Mouse (Mus musculus): ENCODE results near the gene Dtymk. TPM values are rescaled to one million over a fixed set of nuclear protein-coding genes. Genes with fewer than 3 reads are reported as not detected.

Dtymk gene
- polyA plus RNA-seq, 1 experiment from 2014 or later = 199 TPM

GRCm38 (mm10) chr1:93825105-93825674 is 23.5 kb upstream of the Dtymk start:
- H3K4me3 ChIP-seq = peak overlapping the region; percentile 65
- peaks cover 35% of the 10 kb centered on the region for H3K4me1 ChIP-seq
- peak; percentile 98 for ATAC-seq
- peaks cover 16% of the 10 kb centered on the region for H3K36me3 ChIP-seq
- no peaks in the 10 kb centered on the region for H3K27me3 ChIP-seq (replicated peaks)
- peak overlapping the region; percentile 99 for H3K27ac ChIP-seq
- no peaks in the 10 kb centered on the region for H3K9me3 ChIP-seq (replicated peaks)
- WGBS (ENCODE audit: insufficient replicate concordance) = under 1% methylated on average over 30 of the region's 30 CpGs
- peak overlapping the region; percentile 73 for H3K9ac ChIP-seq
- peak overlapping the region; percentile 88 for H3K4me2 ChIP-seq

GRCm38 (mm10) chr1:93824609-93825008 is 22.9 kb upstream of the Dtymk start, which contains the start of gene D2hgdh:
D2hgdh (plus strand) TSS chr1:93824909.
- peak within 1 kb of the TSS; percentile 88 for H3K4me2 ChIP-seq
- no peaks in the 10 kb centered on the region for H3K9me3 ChIP-seq (replicated peaks)
- peak within 1 kb of the TSS; percentile 73 for H3K9ac ChIP-seq
- no peaks in the 10 kb centered on the region for H3K27me3 ChIP-seq (replicated peaks)
- peak; percentile 17 for ATAC-seq
- H3K27ac ChIP-seq = peak within 1 kb of the TSS; percentile 99
- H3K36me3 ChIP-seq = peaks cover 22% of the 10 kb centered on the region
- peaks cover 35% of the 10 kb centered on the region for H3K4me1 ChIP-seq
- 11% methylated on average over 10 of the region's 10 CpGs for WGBS (ENCODE audit: insufficient replicate concordance)
- peak within 1 kb of the TSS; percentile 65 for H3K4me3 ChIP-seq

GRCm38 (mm10) chr1:93823796-93824495 is 22.2 kb upstream of the Dtymk start:
- peaks cover 35% of the 10 kb centered on the region for H3K4me1 ChIP-seq
- no peaks in the 10 kb centered on the region for H3K27me3 ChIP-seq (replicated peaks)
- peak overlapping the region; percentile 65; the same call in 1 of the 2 replicates for H3K4me3 ChIP-seq
- H3K27ac ChIP-seq = peak overlapping the region; percentile 99
- no peaks in the 10 kb centered on the region for H3K9me3 ChIP-seq (replicated peaks)
- peak overlapping the region; percentile 73 for H3K9ac ChIP-seq
- peak overlapping the region; percentile 88 for H3K4me2 ChIP-seq
- peaks cover 28% of the 10 kb centered on the region for H3K36me3 ChIP-seq
- ATAC-seq = no peak
- WGBS (ENCODE audit: insufficient replicate concordance) = 60% methylated on average over 3 of the region's 3 CpGs

GRCm38 (mm10) chr1:93818722-93819121 is 17.0 kb upstream of the Dtymk start:
- no peak for ATAC-seq
- Histone ChIP-seq H3K4me2 (no peak overlapping the region), H3K36me3 (peaks cover 81% of the 10 kb centered on the region), H3K9me3 (replicated peaks) (no peaks in the 10 kb centered on the region), H3K9ac (no peak overlapping the region), H3K4me3 (no peak overlapping the region), H3K27ac (no peak overlapping the region), H3K4me1 (peaks cover 10% of the 10 kb centered on the region), H3K27me3 (replicated peaks) (no peaks in the 10 kb centered on the region)
- WGBS (ENCODE audit: insufficient replicate concordance) = 79% methylated on average over 7 of the region's 7 CpGs

GRCm38 (mm10) chr1:93817823-93818532 is 16.2 kb upstream of the Dtymk start:
- H3K4me2 ChIP-seq = no peak overlapping the region
- H3K27me3 ChIP-seq (replicated peaks) = no peaks in the 10 kb centered on the region
- H3K9me3 ChIP-seq (replicated peaks) = no peaks in the 10 kb centered on the region
- H3K36me3 ChIP-seq = peaks cover 88% of the 10 kb centered on the region
- no peak overlapping the region for H3K27ac ChIP-seq
- WGBS (ENCODE audit: insufficient replicate concordance) = 86% methylated on average over 8 of the region's 8 CpGs
- no peak overlapping the region for H3K9ac ChIP-seq
- no peak for ATAC-seq
- peaks cover 2% of the 10 kb centered on the region for H3K4me1 ChIP-seq
- no peak overlapping the region for H3K4me3 ChIP-seq

GRCm38 (mm10) chr1:93811495-93812039 is 9.8 kb upstream of the Dtymk start:
- Histone ChIP-seq H3K4me3 (no peak overlapping the region), H3K4me2 (no peak overlapping the region), H3K36me3 (peaks cover 96% of the 10 kb centered on the region), H3K27ac (no peak overlapping the region), H3K4me1 (0 out of 2 replicates have a peak, but pooled peaks cover 1% of the 10 kb centered on the region), H3K27me3 (replicated peaks) (no peaks in the 10 kb centered on the region), H3K9ac (no peak overlapping the region), H3K9me3 (replicated peaks) (no peaks in the 10 kb centered on the region)
- 76% methylated on average over 8 of the region's 8 CpGs for WGBS (ENCODE audit: insufficient replicate concordance)
- ATAC-seq = 0 out of 2 replicates have a peak, but pooled peaks have one; percentile 17

- Histone ChIP-seq H3K9ac (no peak overlapping the region), H3K36me3 (peaks cover 90% of the 10 kb centered on the region), H3K4me3 (no peak overlapping the region), H3K4me2 (no peak overlapping the region), H3K27ac (no peak overlapping the region), H3K9me3 (replicated peaks) (no peaks in the 10 kb centered on the region), H3K4me1 (peaks cover 17% of the 10 kb centered on the region), H3K27me3 (replicated peaks) (no peaks in the 10 kb centered on the region)
- ATAC-seq = no peak
- 83% methylated on average over 3 of the region's 3 CpGs for WGBS (ENCODE audit: insufficient replicate concordance)
Measured at GRCm38 (mm10) chr1:93810011-93810410, 8.3 kb upstream of the Dtymk start.

GRCm38 (mm10) chr1:93808871-93809270 is 7.1 kb upstream of the Dtymk start:
- peaks cover 78% of the 10 kb centered on the region for H3K36me3 ChIP-seq
- H3K4me1 ChIP-seq = peaks cover 25% of the 10 kb centered on the region
- H3K9ac ChIP-seq = no peak overlapping the region
- 82% methylated on average over 4 of the region's 4 CpGs for WGBS (ENCODE audit: insufficient replicate concordance)
- H3K27me3 ChIP-seq (replicated peaks) = no peaks in the 10 kb centered on the region
- no peak overlapping the region for H3K4me2 ChIP-seq
- ATAC-seq = no peak
- H3K4me3 ChIP-seq = no peak overlapping the region
- H3K27ac ChIP-seq = no peak overlapping the region
- no peaks in the 10 kb centered on the region for H3K9me3 ChIP-seq (replicated peaks)

- H3K4me1 ChIP-seq = peaks cover 49% of the 10 kb centered on the region
- peak overlapping the region; percentile 90 for H3K4me2 ChIP-seq
- WGBS (ENCODE audit: insufficient replicate concordance) = 36% methylated on average over 5 of the region's 5 CpGs
- H3K4me3 ChIP-seq = peak overlapping the region; percentile 83
- H3K9ac ChIP-seq = peak overlapping the region; percentile 88
- H3K9me3 ChIP-seq (replicated peaks) = no peaks in the 10 kb centered on the region
- H3K27me3 ChIP-seq (replicated peaks) = no peaks in the 10 kb centered on the region
- no peak for ATAC-seq
- peak overlapping the region; percentile 99 for H3K27ac ChIP-seq
- peaks cover 48% of the 10 kb centered on the region for H3K36me3 ChIP-seq
Measured at GRCm38 (mm10) chr1:93805221-93805951, 3.7 kb upstream of the Dtymk start.

- no peak for ATAC-seq
- Histone ChIP-seq H3K27ac (peak overlapping the region; percentile 99), H3K4me1 (peaks cover 54% of the 10 kb centered on the region)
Measured at GRCm38 (mm10) chr1:93804818-93805217, 3.1 kb upstream of the Dtymk start.

More at GRCm38 (mm10) chr1:93804818-93805217, 3.1 kb upstream of the Dtymk start:
- peak overlapping the region; percentile 83 for H3K4me3 ChIP-seq
- no peaks in the 10 kb centered on the region for H3K9me3 ChIP-seq (replicated peaks)
- peak overlapping the region; percentile 90 for H3K4me2 ChIP-seq
- peaks cover 48% of the 10 kb centered on the region for H3K36me3 ChIP-seq
- H3K27me3 ChIP-seq (replicated peaks) = no peaks in the 10 kb centered on the region
- peak overlapping the region; percentile 88 for H3K9ac ChIP-seq
- 41% methylated on average over 4 of the region's 4 CpGs for WGBS (ENCODE audit: insufficient replicate concordance)

Data from liver, embryonic 12.5 days (tissue).